Mouse (Mus musculus): ENCODE results near the gene Taar8b.
"Not testable (repeated sequence)": the region's sequence is repeated elsewhere in the genome, so short reads cannot be mapped to it uniquely, and the experiment has no call there.

Taar8b gene

GRCm38 (mm10) chr10:24092194-24092593 is at the start of gene Taar8b:
TSS of gene Taar8b (minus strand) at chr10:24092294.
- DNase-seq (ENCODE audit: low spot score) = no peak

GRCm38 (mm10) chr10:24138623-24139261 is 46.6 kb upstream of the Taar8b start:
- DNase-seq (ENCODE audit: low spot score) = no peak

GRCm38 (mm10) chr10:24134071-24134645 is 42.1 kb upstream of the Taar8b start:
- DNase-seq (ENCODE audit: low spot score) = no peak

DNA sequence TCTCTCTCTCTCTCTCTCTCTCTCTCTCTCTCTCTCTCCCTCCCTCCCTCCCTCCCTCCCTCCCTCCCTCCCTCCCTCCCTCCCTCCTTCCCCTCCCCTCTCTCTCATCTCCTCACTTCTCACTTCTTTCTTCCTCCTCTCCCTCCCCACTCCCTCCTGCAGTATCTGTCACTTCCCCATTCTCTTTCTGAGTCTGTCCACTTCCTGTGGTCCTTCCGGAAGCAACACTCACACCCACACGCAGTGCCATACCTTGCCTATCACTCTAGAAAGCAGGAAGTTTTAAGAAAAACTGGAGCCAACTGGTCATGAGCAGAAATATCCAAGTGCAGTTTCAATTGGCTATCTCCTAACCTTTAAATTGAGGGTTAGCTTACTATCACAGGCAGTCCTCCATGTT is 41.0 kb upstream of the Taar8b start:
- DNase-seq (ENCODE audit: low spot score) = no peak

- no peak for DNase-seq (ENCODE audit: low spot score)
Measured at GRCm38 (mm10) chr10:24132273-24132672, 40.2 kb upstream of the Taar8b start.

DNA sequence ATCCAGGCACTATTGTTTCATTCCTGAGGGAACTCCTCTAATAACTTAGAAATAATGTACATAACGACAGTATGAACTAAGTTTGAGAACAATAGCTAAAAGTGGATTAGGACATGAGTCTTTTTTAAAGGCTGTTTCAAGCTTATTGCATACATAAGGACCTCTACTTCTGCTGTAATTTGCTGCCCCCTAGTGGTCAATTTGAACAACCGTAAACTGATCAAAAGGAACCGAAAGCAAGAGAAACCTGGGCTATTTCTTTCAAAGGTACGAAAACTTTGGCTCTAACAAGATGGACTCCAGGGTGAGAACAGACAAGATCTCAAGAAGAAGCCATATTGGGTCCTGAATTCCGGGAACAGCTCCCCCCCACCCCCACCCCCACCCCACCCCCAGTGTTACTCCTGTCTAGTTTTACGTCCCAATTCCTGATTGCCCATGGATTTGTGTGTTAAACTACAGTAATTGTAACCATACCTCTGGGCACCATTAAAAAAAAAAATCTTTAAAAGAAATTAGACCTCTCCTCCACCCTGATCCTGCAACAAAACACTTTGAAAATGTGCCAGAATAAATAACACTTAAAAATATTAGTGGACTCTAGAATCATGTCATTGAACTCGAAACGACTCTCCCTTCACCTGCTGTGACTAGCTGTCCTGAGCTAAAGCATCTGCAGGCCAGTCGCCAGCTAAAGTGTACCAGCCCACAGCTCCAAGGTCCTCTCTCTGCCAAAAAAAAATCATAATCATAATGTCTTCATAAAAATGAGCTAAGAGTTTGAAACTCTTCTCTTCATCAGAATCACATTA is 39.6 kb upstream of the Taar8b start:
- DNase-seq (ENCODE audit: low spot score) = peak; percentile 48

DNA sequence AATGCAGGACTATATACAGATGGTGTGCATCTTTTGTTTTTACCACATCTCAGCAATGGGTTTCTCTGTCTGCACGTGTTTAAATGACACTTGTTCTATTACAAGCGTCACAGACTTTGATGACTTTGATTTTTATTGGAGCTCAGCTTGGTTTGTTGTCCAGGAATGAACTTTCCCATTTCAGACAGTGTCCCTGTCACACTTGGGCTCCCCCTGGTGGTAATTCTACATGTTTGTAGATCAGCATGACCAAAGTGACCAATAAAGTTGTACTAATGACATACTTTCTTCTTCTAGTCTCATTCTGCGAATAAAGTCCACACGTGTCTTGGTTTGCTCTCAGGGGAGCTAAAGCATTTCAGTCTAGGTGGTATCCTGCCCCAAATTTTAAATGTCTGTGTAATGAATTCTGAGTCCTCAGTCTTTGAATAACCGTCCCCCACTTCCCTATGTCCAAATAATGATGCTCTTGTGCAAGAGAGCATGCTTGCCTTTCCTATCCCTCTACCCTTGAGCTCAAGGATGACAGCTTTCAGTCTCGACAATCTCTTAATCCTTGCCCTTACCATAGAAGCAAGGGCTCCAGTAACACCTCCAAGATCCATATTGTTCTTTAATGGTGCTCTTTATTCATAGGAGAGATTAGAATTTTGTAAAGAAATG is 19.2 kb upstream of the Taar8b start:
- DNase-seq (ENCODE audit: low spot score) = peak; percentile 49

DNA sequence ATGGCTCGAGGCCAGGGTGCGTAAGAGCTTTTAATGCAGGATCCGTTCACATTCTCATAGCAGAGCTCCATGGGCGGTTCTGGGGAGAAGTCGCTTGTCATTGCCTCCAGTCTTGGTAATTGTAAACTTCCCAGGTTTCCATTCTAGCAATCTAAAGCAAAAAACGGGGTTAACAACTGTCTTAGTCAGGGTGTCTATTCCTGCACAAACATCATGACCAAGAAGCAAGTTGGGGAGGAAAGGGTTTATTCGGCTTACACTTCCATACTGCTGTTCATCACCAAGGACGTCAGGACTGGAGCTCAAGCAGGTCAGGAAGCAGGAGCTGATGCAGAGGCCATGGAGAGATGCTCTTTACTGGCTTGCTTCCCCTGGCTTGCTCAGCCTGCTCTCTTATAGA is 17.3 kb upstream of the Taar8b start, which contains the start of gene Taar9:
TSS of gene Taar9 (minus strand) at position 101 of the 400 bp plus-strand sequence.
- not testable (repeated sequence) for DNase-seq (ENCODE audit: low spot score)

- DNase-seq (ENCODE audit: low spot score) = no peak
Measured at GRCm38 (mm10) chr10:24108236-24108635, 16.1 kb upstream of the Taar8b start.

- no peak for DNase-seq (ENCODE audit: low spot score)
Measured at GRCm38 (mm10) chr10:24107747-24108146, 15.7 kb upstream of the Taar8b start.

DNA sequence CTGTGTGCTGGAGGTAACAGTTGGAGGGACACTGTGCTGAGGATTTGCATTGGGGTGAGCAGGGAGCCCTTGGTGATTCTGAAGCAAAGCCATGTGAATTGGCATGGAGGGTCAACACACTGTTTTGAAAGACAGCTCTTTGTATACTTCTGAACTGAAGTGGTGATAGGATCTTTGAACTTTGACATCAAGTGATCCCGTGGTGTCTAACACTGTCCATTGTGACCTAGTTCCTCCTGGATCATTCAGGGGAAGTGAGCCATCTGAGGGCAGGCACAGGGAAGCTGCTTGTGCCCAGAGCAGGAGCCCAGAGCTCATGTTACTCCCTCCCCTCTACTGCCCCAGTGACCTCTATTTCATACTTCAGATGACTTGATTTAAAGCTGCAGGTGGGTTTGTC is 11.2 kb upstream of the Taar8b start:
- not testable (repeated sequence) for DNase-seq (ENCODE audit: low spot score)

DNA sequence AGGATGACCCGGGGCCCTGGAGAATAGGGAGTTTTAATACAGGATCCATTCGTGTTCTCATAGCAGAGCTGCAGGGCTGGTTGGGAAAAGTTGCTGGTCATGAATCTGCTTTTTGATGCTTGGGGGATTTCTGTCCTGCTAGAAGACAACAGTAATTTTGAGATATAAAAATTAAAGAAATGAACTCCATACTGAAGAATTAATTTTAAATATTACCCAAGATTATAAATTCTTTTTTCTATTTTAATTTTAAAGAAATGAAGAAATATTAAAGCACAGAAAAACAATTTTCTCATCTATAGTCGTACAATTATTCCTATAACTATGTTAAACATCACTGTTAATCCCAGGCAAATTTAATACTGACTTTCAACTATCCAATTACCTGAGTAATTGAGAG is 9.7 kb upstream of the Taar8b start, which contains the start of gene Taar8c:
TSS of gene Taar8c (minus strand) at position 101 of the 400 bp plus-strand sequence.
- DNase-seq (ENCODE audit: low spot score) = not testable (repeated sequence)

DNA sequence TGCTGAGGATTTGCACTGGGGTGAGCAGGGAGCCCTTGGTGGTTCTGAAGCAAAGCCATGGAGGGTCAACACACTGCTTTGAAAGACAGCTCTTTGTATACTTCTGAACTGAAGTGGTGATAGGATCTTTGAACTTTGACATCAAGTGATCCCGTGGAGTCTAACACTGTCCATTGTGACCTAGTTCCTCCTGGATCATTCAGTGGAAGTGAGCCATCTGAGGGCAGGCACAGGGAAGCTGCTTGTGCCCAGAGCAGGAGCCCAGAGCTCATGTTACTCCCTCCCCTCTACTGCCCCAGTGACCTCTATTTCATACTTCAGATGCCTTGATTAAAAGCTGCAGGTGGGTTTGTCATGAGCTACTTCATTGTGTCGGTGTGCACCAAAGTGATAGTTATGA is 4.9 kb upstream of the Taar8b start:
- DNase-seq (ENCODE audit: low spot score) = not testable (repeated sequence)

DNA sequence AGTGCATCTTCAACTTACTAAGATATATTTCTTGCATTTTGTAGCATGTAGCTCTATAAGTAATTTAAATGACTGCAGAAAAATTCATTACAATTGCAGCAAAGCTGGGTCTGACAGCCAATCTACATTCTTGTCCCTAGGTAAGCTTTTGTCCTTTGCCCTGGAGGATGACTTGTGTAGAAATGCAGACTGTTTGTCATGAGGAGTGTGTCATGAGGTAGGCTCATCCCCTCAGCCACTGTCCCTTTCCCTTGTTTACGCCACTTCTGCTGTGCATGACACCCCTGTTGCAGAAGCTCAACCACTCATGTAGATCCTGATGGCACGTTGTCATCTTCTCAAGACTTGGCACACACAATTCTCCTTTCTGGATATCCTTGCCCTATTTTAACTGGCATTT is 4.9 kb downstream of the Taar8b start:
- DNase-seq (ENCODE audit: low spot score) = no peak

DNA sequence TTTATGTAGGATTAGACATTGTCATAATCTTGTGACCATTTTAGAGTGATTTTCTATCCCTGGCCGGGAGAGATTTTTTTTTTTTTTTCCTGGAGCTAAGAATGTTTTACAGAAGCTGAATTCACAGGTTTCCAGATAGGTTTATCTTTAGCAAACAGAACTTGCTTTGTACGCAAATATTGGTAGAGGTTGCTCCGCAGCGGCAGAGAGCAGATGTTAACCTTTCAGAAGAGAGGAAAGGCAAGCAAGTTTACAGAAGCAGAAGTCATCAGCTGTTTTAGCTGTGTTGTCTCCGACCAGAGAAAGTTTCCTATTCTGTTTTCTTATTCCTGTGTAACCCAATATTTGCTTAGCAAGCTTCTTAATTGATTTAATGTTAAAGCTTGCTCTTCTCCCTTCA is 5.5 kb downstream of the Taar8b start:
- no peak for DNase-seq (ENCODE audit: low spot score)

DNA sequence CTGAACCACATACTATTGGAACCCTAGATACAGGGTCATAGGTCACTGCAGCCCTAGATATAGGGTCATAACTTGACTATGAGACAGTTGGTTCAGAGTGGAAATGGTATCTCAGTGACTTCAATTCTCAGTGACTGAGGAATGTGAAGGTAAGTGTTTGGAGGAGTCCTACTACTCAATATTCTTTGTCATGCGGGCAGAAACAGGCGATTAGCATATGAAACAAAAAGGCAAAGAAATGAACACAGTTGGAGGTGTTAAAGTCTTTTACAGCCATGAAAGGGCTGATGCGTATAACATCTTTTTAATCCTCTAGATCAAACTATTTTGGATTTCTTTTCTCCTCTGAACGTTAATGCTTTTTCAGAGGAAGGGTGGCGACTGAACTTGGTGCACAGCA is 6.2 kb downstream of the Taar8b start:
- DNase-seq (ENCODE audit: low spot score) = no peak

- DNase-seq (ENCODE audit: low spot score) = peak; percentile 13
Measured at GRCm38 (mm10) chr10:24080166-24080565, 11.9 kb downstream of the Taar8b start.

- not testable (repeated sequence) for DNase-seq (ENCODE audit: low spot score)
Measured at GRCm38 (mm10) chr10:24076200-24076599, 15.9 kb downstream of the Taar8b start, which contains the start of gene Taar8a. TSS of gene Taar8a (plus strand) at chr10:24076500.

DNA sequence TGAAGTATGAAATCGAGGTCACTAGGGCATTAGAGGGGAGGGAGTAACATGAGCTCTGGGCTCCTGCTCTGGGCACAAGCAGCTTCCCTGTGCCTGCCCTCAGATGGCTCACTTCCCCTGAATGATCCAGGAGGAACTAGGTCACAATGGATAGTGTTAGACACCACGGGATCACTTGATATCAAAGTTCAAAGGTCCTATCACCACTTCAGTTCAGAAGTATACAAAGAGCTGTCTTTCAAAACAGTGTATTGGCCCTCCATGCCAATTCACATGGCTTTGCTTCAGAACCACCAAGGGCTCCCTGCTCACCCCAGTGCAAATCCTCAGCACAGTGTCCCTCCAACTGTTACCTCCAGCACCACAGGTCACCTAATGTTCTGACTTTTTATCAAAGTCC is 17.3 kb downstream of the Taar8b start:
- DNase-seq (ENCODE audit: low spot score) = not testable (repeated sequence)

DNA sequence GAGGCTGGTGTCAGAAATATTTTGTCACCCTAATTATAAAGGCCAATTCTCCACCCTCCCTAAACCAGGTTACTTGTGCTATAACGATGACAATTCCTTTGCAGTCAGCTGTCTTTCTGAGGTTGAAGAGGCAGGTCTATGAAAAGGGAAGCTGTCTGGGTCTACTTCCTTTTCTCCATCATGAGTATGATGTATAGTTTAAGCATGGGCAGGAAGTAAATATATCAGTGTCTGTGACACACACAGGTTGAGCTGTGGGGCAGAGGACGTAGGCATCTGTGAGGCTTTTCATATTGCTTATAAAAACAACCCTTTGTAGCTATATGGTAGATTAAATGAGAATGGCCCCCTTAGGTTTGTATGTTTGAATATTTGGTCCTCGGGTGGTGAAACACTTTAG is 33.1 kb downstream of the Taar8b start:
- no peak for DNase-seq (ENCODE audit: low spot score)

- no peak for DNase-seq (ENCODE audit: low spot score)
Measured at GRCm38 (mm10) chr10:24052039-24052438, 40.1 kb downstream of the Taar8b start.

- DNase-seq (ENCODE audit: low spot score) = no peak
Measured at GRCm38 (mm10) chr10:24049210-24049609, 42.9 kb downstream of the Taar8b start, which contains the start of gene Taar7f. TSS of gene Taar7f (plus strand) at chr10:24049510.
